Mouse (Mus musculus) hindbrain, embryonic 13.5 days (tissue): ENCODE results near the gene Cox19. TPM values are rescaled to one million over a fixed set of nuclear protein-coding genes. Genes with fewer than 3 reads are reported as not detected.
A peak's percentile ranks its signal among the peaks of the same experiment; 100 is the strongest.
"Not testable (repeated sequence)": the region's sequence is repeated elsewhere in the genome, so short reads cannot be mapped to it uniquely, and the experiment has no call there.

Experiments
- ATAC-seq: fragments of 200-750 bp; cut with Nextera tagmentation; 2 replicates; pipeline ENCODE4 v1.8.0; 2017; ENCODE audit warnings: moderate TSS enrichment; ENCODE audit not compliant: low FRiP score
- H3K27ac ChIP-seq: fragments of 300-500 bp; sonication (generic); 2 replicates; pipeline ENCODE4 v1.5.1; 2015; ENCODE audit warnings: inconsistent platforms, mild to moderate bottlenecking, moderate library complexity
- H3K27me3 ChIP-seq: fragments of 300-500 bp; sonication (generic); 2 replicates; pipeline ENCODE4 v1.6.1; 2015; ENCODE audit warnings: mild to moderate bottlenecking, inconsistent platforms
- H3K36me3 ChIP-seq: fragments of 300-500 bp; sonication (generic); 2 replicates; pipeline ENCODE4 v1.6.1; 2015; ENCODE audit warnings: mild to moderate bottlenecking, inconsistent platforms
- H3K4me1 ChIP-seq: fragments of 300-500 bp; sonication (generic); replicated peaks from 2 replicates; pipeline ENCODE4 v1.6.1; 2015; ENCODE audit warnings: inconsistent platforms
- H3K4me2 ChIP-seq: fragments of 300-500 bp; sonication (generic); 2 replicates; pipeline ENCODE4 v1.6.1; 2015; ENCODE audit warnings: inconsistent platforms, mild to moderate bottlenecking, moderate library complexity
- H3K4me3 ChIP-seq: fragments of 300-500 bp; sonication (generic); 2 replicates; pipeline ENCODE4 v1.5.1; 2015; ENCODE audit warnings: mild to moderate bottlenecking, inconsistent platforms
- H3K9ac ChIP-seq: fragments of 300-500 bp; sonication (generic); 2 replicates; pipeline ENCODE4 v1.6.1; 2015; ENCODE audit warnings: mild to moderate bottlenecking, inconsistent platforms
- H3K9me3 ChIP-seq: fragments of 300-500 bp; sonication (generic); 2 replicates; pipeline ENCODE4 v1.6.1; 2016; ENCODE audit warnings: inconsistent platforms
- WGBS: fragments of 180-500 bp; shearing (Covaris S2); methylation state at CpG from one replicate; pipeline ENCODE4 v1.1.7; 2015; 5-methylcytosine and 5-hydroxymethylcytosine counted together
- polyA plus RNA-seq: library from polyadenylated mRNA; unstranded; fragments of >200 nt; fragmentation: Nextera tagmentation; extraction: Ambion mirVana; gene quantifications from 2 replicates; pipeline ENCODE4 v1.2.1, GENCODE M21; 2015

Gene Cox19
- polyA plus RNA-seq, 1 experiment from 2014 or later: 124 TPM

DNA sequence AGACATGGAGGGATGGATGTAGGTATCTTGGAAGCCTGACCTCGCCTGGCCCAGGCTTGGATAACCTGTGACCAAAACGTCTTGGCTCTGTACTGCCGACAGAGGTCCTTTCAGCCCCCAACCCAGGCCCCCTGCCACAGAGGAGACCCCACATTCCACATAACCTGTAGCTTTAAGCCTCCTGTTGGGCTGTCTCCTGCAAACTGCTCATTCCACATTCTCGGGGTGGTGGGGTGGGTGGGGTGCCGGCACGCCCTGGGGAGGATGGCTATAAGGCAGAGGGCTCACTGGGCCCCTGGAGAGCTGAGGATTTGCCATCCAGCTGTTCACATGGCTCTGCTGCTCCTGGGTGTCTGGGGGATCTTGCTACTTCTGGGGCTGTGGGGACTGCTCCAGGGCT, 1.1 kb upstream of the Cox19 start, which contains the start of gene Cyp2w1:
Gene Cyp2w1 (plus strand): TSS at position 301 of the 400 bp plus-strand sequence.
- 74% methylated on average over 6 of the region's 6 CpGs for WGBS
- ATAC-seq: no peak
- H3K9ac ChIP-seq: 0 out of 2 replicates have a peak within 1 kb of the TSS, but pooled peaks have one; percentile 24

DNA sequence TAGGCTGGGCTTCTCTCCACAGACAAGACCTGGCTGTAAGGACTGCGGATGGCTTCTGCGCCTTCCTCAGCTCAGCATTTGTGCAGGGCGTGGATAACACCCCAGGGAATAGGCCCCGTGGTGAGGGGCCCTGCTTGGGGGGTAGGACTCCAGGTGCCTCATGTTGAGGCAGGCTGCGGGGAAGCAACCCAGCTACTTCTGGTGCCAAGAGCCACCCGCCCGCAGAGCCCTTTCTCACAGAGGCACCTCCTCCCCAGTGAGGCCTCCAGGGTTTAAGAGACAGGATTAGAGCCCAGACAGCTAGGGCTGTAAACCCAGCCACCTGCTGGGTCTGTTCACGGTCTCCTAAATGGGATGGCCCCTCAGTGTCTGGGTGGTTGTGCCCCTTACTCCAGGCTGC, 410 bp upstream of the Cox19 start:
- Histone ChIP-seq H3K4me3 (no peak overlapping the region), H3K36me3 (no peaks in the 10 kb centered on the region), H3K4me2 (no peak overlapping the region), H3K27me3 (peaks cover 32% of the 10 kb centered on the region), H3K9ac (0 out of 2 replicates have a peak overlapping the region, but pooled peaks have one; percentile 19), H3K9me3 (no peaks in the 10 kb centered on the region), H3K4me1 (peaks cover 14% of the 10 kb centered on the region; the same call in 1 of the 2 replicates), H3K27ac (no peak overlapping the region)
- 34% methylated on average over 8 of the region's 8 CpGs for WGBS
- ATAC-seq: no peak

More for the DNA sequence above, 1.1 kb upstream of the Cox19 start, which contains the start of gene Cyp2w1:
- Histone ChIP-seq H3K36me3 (no peaks in the 10 kb centered on the region), H3K4me2 (no peak within 1 kb of the TSS), H3K4me3 (no peak within 1 kb of the TSS), H3K4me1 (peaks cover 16% of the 10 kb centered on the region), H3K9me3 (no peaks in the 10 kb centered on the region), H3K27ac (no peak within 1 kb of the TSS), H3K27me3 (peaks cover 28% of the 10 kb centered on the region)

DNA sequence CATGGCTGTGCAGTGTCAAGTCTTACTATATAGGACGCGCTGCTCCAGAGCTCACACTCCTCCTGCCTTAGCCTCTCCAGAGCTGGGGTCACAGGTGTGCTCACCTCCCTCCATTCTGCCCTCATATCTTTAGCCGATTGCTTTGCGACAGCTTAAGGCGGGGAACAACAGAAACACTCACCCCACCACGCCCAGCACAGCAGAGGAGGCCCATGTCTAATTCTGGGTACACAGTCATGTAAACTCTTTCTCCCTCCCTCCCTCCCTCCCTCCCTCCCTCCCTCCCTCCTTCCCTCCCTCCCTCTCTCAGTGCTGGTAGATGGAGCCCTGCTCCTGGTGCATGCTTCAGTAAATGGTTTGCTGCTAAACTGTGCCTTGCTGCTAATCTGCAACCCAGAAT, 1.5 kb downstream of the Cox19 start:
- no peak overlapping the region for H3K27ac ChIP-seq
- 0 out of 2 replicates have a peak, but pooled peaks cover 18% of the 10 kb centered on the region for H3K4me1 ChIP-seq
- H3K4me3 ChIP-seq: no peak overlapping the region
- peaks cover 36% of the 10 kb centered on the region for H3K27me3 ChIP-seq
- no peak for ATAC-seq
- no peaks in the 10 kb centered on the region for H3K36me3 ChIP-seq
- 84% methylated on average over 6 of the region's 6 CpGs for WGBS
- H3K4me2 ChIP-seq: no peak overlapping the region
- no peaks in the 10 kb centered on the region for H3K9me3 ChIP-seq
- H3K9ac ChIP-seq: no peak overlapping the region

DNA sequence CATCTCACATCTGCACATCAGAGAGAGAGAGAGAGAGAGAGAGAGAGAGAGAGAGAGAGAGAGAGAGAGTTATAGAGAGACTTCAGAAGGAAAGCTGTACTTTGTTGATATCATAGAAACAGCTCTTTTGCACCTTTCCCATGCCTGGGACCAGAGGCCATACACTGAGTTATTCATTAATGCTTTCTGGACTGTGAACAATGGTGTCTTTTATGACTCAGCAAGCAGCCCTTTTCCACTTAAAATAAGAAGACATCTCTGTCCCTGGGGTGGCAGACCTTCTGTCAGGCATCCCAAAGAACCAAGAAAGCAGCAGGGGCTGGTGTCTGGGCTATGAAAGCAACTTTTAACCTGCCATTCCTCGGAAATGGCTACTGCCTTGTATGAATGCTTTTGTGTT, 4.0 kb downstream of the Cox19 start:
- no peaks in the 10 kb centered on the region for H3K9me3 ChIP-seq
- H3K9ac ChIP-seq: no peak overlapping the region
- no peak for ATAC-seq
- peaks cover 33% of the 10 kb centered on the region for H3K27me3 ChIP-seq
- no peak overlapping the region for H3K4me3 ChIP-seq
- no peak overlapping the region for H3K27ac ChIP-seq
- peaks cover 8% of the 10 kb centered on the region for H3K36me3 ChIP-seq
- 31% methylated on average over 1 of the region's 1 CpGs for WGBS
- H3K4me1 ChIP-seq: peaks cover 39% of the 10 kb centered on the region
- no peak overlapping the region for H3K4me2 ChIP-seq

DNA sequence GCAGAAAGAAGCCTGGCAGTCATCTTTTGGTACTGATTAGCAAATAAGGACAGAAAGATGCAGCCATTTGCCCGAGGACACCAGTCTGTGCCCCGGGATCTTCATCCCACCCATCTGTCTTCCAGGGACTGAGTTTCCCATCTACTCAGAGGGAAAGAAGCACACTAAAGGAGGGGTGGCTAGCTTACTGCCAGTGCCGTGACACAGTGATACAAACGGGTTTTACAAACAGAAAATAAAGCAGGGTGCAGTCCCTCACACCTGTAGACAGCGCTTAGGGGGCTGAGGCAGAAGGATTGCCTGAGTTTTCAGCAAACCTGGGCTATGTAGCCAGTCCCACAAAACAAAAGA, 5.9 kb downstream of the Cox19 start:
- peaks cover 25% of the 10 kb centered on the region for H3K36me3 ChIP-seq
- peak overlapping the region; percentile 49; the same call in 1 of the 2 replicates for H3K27ac ChIP-seq
- 11% methylated on average over 5 of the region's 5 CpGs for WGBS
- ATAC-seq: peak; percentile 36
- H3K9ac ChIP-seq: peak overlapping the region; percentile 88
- H3K27me3 ChIP-seq: peaks cover 17% of the 10 kb centered on the region
- peak overlapping the region; percentile 68 for H3K4me3 ChIP-seq
- H3K4me2 ChIP-seq: peak overlapping the region; percentile 96
- no peaks in the 10 kb centered on the region for H3K9me3 ChIP-seq
- H3K4me1 ChIP-seq: peaks cover 27% of the 10 kb centered on the region

DNA sequence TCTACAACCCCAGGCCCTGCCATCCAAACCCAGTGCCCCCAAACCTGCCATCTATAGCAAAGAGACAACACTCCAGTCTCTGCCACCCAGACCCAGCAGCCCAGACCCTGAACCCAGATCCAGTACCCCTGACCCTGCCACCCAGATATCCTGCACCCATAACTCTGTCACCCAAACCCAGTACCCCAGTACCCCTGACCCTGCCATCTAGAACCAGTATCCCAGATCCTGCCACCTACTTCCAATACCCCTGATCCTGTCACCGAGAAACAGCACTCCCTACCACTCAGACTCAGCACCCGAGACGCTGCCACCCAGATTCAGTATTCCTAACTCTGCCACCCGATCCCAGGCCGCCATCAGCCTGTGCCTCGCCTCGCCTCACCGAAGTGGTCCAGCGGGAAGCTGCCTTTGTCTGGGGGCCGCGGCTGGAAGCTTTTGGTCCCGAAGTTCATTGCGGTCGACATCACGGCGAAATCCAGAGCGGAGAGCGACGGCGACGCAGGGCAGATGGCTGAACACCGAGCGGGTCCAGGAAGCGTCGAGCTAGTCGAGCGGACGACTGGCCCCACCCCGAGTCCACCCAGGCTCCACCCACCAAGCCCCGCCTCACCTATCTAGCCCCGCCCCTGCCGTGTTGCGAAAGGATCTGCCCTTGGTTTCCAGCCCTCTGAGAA, 6.4 kb downstream of the Cox19 start:
- Histone ChIP-seq H3K9ac (peak overlapping the region; percentile 88), H3K27me3 (peaks cover 14% of the 10 kb centered on the region; the same call in 1 of the 2 replicates), H3K4me1 (peaks cover 29% of the 10 kb centered on the region), H3K36me3 (peaks cover 30% of the 10 kb centered on the region), H3K4me3 (peak overlapping the region; percentile 68), H3K27ac (peak overlapping the region; percentile 84), H3K4me2 (peak overlapping the region; percentile 96), H3K9me3 (no peaks in the 10 kb centered on the region)
- ATAC-seq: peak; percentile 87
- WGBS: under 1% methylated on average over 33 of the region's 33 CpGs

DNA sequence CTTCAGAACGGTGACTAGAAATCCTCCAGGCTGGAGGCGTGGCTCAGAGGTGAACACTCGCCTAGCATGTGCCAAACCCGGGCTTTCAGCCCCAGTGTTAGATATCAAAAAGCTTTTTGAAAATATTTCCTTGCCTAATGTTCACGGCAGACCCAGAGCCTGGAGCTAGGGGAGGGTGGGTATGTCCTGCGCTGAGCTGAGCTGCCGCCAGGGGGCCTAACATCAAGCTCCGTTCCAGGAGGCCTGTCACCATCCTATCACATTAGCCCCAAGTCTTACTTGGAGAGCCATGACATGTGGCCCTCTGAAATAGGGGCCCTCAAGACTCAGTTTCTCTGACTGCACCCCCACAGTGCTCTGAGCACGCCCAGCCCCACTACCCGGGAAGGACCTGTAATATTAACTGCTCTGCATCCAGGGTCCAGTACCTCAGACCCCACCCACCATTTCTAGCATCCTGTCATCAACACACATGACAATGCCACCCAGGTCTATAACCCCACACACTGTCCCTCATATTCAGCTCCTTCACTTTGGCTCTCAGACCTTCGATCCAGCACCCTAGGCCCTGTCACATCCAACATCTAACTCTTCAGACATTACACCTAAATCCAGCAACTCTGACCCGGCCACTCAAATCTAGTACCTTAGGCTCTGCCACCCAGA, 7.1 kb downstream of the Cox19 start:
- H3K9ac ChIP-seq: peak overlapping the region; percentile 88
- WGBS: 8% methylated on average over 12 of the region's 12 CpGs
- H3K4me3 ChIP-seq: peak overlapping the region; percentile 68
- peaks cover 37% of the 10 kb centered on the region for H3K36me3 ChIP-seq
- no peaks in the 10 kb centered on the region for H3K9me3 ChIP-seq
- peak overlapping the region; percentile 96 for H3K4me2 ChIP-seq
- H3K27me3 ChIP-seq: peaks cover 9% of the 10 kb centered on the region; the same call in 1 of the 2 replicates
- peak overlapping the region; percentile 84 for H3K27ac ChIP-seq
- peak; percentile 74 for ATAC-seq
- H3K4me1 ChIP-seq: peaks cover 32% of the 10 kb centered on the region

DNA sequence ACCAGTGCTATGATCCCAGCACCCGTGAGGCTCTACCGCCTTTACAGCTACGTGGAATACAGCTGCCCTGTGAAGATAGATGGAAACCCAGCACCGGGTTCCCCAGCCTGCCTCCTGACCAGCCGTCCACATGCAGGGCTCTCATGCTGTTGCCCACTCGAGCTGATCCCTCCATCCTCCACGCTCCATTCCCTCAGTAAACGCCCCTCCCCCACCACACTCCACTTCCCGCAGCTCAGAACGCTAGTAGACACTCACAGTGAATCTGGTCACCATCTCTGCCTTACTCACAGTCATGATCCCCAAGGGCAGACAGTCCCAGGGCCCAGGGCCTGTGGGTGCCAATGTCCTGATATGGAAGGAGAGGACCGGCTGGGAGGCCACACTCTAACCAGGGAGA, 12.3 kb downstream of the Cox19 start:
- WGBS: 79% methylated on average over 11 of the region's 11 CpGs
- H3K36me3 ChIP-seq: peaks cover 84% of the 10 kb centered on the region
- H3K9me3 ChIP-seq: no peaks in the 10 kb centered on the region
- no peak for ATAC-seq
- H3K27ac ChIP-seq: no peak overlapping the region
- no peak overlapping the region for H3K9ac ChIP-seq
- H3K4me1 ChIP-seq: peaks cover 32% of the 10 kb centered on the region
- no peak overlapping the region for H3K4me3 ChIP-seq
- no peak overlapping the region for H3K4me2 ChIP-seq
- no peaks in the 10 kb centered on the region for H3K27me3 ChIP-seq

DNA sequence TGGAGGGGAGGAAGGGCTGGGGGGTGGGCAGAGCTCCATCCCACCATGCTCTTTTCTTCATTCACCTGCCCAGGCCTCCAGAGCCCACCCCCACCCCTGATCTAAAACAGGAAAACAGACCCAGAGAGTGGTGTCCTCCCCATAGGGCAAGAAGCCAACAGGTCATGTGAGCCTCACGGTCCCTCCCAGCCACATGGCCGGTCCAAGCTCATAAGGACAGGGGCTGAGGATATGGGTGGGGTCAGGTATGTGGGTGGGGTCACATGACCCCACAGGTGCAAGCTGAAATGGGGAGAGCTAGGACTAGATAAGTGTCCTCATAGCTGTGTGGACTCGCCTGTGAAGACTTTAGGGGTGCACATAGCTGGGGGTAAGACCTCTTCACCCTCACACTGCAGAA, 12.8 kb downstream of the Cox19 start:
- 92% methylated on average over 3 of the region's 3 CpGs for WGBS
- Histone ChIP-seq H3K4me3 (no peak overlapping the region), H3K9ac (peak overlapping the region; percentile 29; the same call in 1 of the 2 replicates), H3K9me3 (no peaks in the 10 kb centered on the region), H3K27ac (no peak overlapping the region), H3K4me1 (peaks cover 28% of the 10 kb centered on the region), H3K4me2 (no peak overlapping the region), H3K27me3 (no peaks in the 10 kb centered on the region), H3K36me3 (peaks cover 84% of the 10 kb centered on the region)
- no peak for ATAC-seq

DNA sequence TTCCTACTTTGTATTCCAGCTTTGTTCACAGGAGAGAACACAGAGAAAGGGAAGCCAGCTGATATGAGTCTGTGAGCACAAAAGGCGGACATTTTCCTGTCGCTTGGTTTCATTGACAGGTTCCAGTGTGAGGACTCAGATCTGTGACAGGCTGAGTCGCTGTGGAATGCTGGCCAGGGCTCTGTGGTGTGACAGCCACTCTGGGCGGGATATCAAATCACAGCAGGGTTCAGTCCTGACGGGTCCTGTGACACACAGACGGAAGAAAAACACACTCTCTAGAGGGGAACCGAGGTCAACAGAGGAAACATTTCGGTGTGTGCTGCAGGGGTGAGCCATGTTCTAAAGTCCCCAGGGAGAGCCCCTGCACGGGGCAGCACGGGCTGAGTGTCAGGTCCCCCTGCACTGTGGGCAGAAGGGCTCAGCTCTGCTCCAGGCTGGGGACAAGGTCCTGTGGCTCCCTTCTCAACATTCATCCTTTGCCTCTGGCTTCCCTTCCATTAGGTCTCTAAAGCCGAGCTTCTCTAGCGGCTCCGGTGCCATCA, 13.3 kb downstream of the Cox19 start:
- peaks cover 83% of the 10 kb centered on the region for H3K36me3 ChIP-seq
- no peak overlapping the region for H3K4me3 ChIP-seq
- H3K9me3 ChIP-seq: no peaks in the 10 kb centered on the region
- WGBS: 76% methylated on average over 13 of the region's 13 CpGs
- no peak overlapping the region for H3K4me2 ChIP-seq
- H3K27ac ChIP-seq: no peak overlapping the region
- H3K4me1 ChIP-seq: peaks cover 22% of the 10 kb centered on the region
- no peaks in the 10 kb centered on the region for H3K27me3 ChIP-seq
- ATAC-seq: no peak
- H3K9ac ChIP-seq: peak overlapping the region; percentile 29; the same call in 1 of the 2 replicates

DNA sequence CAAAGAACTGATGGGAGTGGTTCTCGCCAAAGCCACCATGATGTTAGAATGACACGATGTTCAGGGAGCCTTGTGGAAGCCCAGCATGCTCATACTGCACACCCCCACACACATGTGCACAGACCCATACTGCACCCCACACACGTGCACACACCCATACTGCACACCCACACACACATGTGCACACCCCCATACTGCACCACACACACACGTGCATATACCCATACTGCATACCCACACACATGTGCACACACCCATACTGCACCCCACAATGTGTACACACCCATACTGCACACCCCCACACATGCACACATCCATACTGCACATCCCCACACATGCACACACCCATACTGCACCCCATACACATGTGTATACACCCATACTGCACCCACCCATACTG, 15.6 kb downstream of the Cox19 start:
- Histone ChIP-seq H3K9ac (no peak overlapping the region), H3K9me3 (no peaks in the 10 kb centered on the region), H3K4me1 (peaks cover 19% of the 10 kb centered on the region; the same call in 1 of the 2 replicates), H3K4me2 (no peak overlapping the region), H3K4me3 (no peak overlapping the region), H3K27me3 (no peaks in the 10 kb centered on the region), H3K27ac (no peak overlapping the region), H3K36me3 (peaks cover 61% of the 10 kb centered on the region)
- WGBS: 91% methylated on average over 4 of the region's 4 CpGs
- 0 out of 2 replicates have a peak, but pooled peaks have one; percentile 20 for ATAC-seq

DNA sequence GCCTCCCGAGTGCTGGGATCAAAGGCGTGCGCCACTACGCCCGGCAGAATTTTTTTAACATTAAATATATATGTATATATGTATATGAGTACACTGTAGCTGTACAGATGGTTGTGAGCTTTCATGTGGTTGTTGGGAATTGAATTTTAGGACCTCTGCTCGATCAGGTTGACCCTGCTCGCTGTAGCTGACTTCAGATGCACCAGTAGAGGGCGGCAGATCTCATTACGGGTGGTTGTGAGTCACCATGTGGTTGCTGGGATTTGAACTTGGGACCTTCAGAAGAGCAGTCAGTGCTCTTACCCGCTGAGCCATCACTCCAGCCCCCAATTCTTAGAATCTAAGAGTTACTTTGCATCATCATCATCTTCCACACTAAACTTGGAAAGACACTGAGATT, 16.8 kb downstream of the Cox19 start:
- H3K4me3 ChIP-seq, H3K27ac ChIP-seq, H3K9ac ChIP-seq, ATAC-seq, H3K27me3 ChIP-seq, H3K4me2 ChIP-seq, H3K9me3 ChIP-seq: not testable (repeated sequence)
- Histone ChIP-seq H3K36me3 (peaks cover 49% of the 10 kb centered on the region), H3K4me1 (peaks cover 14% of the 10 kb centered on the region; the same call in 1 of the 2 replicates)
- WGBS: 86% methylated on average over 10 of the region's 10 CpGs
